Mouse (Mus musculus) liver, adult (tissue): ENCODE results near the gene Btc.

ENCODE experiments used
- GATA4 ChIP-seq: IDR thresholded peaks from 2 replicates; pipeline ENCODE4 v1.6.1; 2014; ENCODE audit warnings: mild to moderate bottlenecking, low read length; ENCODE audit not compliant: insufficient replicate concordance

Btc gene

GRCm38 (mm10) chr5:91345681-91346080, 57.1 kb downstream of the Btc start:
- no peak for TF ChIP-seq GATA4

GRCm38 (mm10) chr5:91345064-91345463, 57.7 kb downstream of the Btc start:
- no peak for TF ChIP-seq GATA4

- TF ChIP-seq GATA4 = no peak
Observed at GRCm38 (mm10) chr5:91341981-91342760, 60.6 kb downstream of the Btc start.

GRCm38 (mm10) chr5:91334227-91334626, 68.6 kb downstream of the Btc start:
- TF ChIP-seq GATA4 = no peak; the same call in 1 of the 2 replicates

GRCm38 (mm10) chr5:91332079-91332865, 70.5 kb downstream of the Btc start:
- no peak for TF ChIP-seq GATA4

GRCm38 (mm10) chr5:91321840-91322239, 81.0 kb downstream of the Btc start:
- no peak for TF ChIP-seq GATA4

DNA sequence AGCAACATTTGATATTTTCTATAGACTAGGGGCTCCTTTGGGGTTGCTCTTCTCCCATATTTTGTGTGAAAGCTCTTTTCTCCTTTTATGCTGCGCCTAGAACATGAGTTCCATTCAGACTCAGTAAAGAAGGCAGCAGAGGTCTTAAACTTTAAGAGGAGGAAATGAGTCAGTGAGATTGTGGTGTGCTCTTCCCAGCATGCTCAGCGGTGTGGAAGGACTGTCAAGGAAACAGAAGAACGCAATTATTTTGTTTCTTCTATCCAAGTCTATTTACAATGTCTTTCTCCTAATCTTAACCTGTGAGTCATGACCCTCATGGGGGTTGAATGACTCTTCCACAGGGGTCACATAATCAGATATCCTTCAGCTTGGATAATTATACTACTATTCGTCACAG, 82.4 kb downstream of the Btc start:
- TF ChIP-seq GATA4 = no peak

- TF ChIP-seq GATA4 = no peak
Observed at GRCm38 (mm10) chr5:91313971-91314370, 88.8 kb downstream of the Btc start.

DNA sequence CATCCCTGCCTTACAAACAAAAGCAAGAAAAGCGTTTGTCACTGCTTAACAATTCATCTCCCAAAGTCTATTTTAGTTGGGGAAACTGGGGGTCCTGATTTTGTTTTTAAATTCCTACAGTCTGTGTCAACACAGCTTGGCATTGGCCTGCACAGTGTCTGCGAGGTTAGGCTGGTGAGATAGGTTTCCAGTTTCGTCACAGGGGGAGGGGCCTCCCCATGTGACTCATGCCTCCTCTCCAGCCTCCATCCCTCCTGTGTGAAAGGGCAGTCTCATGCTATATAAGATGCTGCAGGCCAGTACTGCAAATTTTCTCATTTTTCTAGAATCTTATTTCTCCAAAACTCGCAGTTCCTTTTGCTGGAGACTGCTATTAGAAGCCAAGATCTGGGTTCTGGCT, 91.0 kb downstream of the Btc start:
- no peak for TF ChIP-seq GATA4

GRCm38 (mm10) chr5:91308576-91308975, 94.2 kb downstream of the Btc start:
- TF ChIP-seq GATA4 = no peak

GRCm38 (mm10) chr5:91307907-91308306, 94.9 kb downstream of the Btc start:
- no peak for TF ChIP-seq GATA4
